Mouse (Mus musculus): Measurements from ENCODE around the gene Sspn.

Gene Sspn

GRCm38 (mm10) chr6:145931341-145931740 lies at the start of gene Sspn:
TSS of gene Sspn (plus strand) at chr6:145931641.
- no peak for DNase-seq

GRCm38 (mm10) chr6:145883010-145883409 lies 48.4 kb upstream of the Sspn start:
- DNase-seq = no peak

GRCm38 (mm10) chr6:145883668-145884067 lies 47.8 kb upstream of the Sspn start:
- no peak for DNase-seq

- no peak for DNase-seq
Measured at GRCm38 (mm10) chr6:145885069-145885468, 46.4 kb upstream of the Sspn start.

- DNase-seq = no peak
Measured at GRCm38 (mm10) chr6:145886277-145886676, 45.2 kb upstream of the Sspn start.

- DNase-seq = no peak
Measured at GRCm38 (mm10) chr6:145887719-145888118, 43.7 kb upstream of the Sspn start.

- no peak for DNase-seq
Measured at GRCm38 (mm10) chr6:145891951-145892350, 39.5 kb upstream of the Sspn start.

GRCm38 (mm10) chr6:145892381-145893265 lies 38.8 kb upstream of the Sspn start:
- DNase-seq = no peak

GRCm38 (mm10) chr6:145893366-145894021 lies 37.9 kb upstream of the Sspn start:
- no peak for DNase-seq

GRCm38 (mm10) chr6:145894669-145895342 lies 36.6 kb upstream of the Sspn start:
- DNase-seq = no peak

- DNase-seq = no peak
Measured at GRCm38 (mm10) chr6:145904169-145904568, 27.3 kb upstream of the Sspn start.

- no peak for DNase-seq
Measured at GRCm38 (mm10) chr6:145904616-145905015, 26.8 kb upstream of the Sspn start.

- DNase-seq = no peak
Measured at GRCm38 (mm10) chr6:145906096-145906890, 25.1 kb upstream of the Sspn start.

- DNase-seq = no peak
Measured at GRCm38 (mm10) chr6:145909943-145910342, 21.5 kb upstream of the Sspn start.

- DNase-seq = no peak
Measured at GRCm38 (mm10) chr6:145910469-145911426, 20.7 kb upstream of the Sspn start.

- DNase-seq = no peak
Measured at GRCm38 (mm10) chr6:145912232-145912631, 19.2 kb upstream of the Sspn start.

- no peak for DNase-seq
Measured at GRCm38 (mm10) chr6:145915435-145915834, 16.0 kb upstream of the Sspn start.

GRCm38 (mm10) chr6:145916401-145916800 lies 15.0 kb upstream of the Sspn start:
- no peak for DNase-seq

- no peak for DNase-seq
Measured at GRCm38 (mm10) chr6:145918236-145918635, 13.2 kb upstream of the Sspn start.

GRCm38 (mm10) chr6:145923594-145923993 lies 7.8 kb upstream of the Sspn start:
- no peak for DNase-seq

- peak; percentile 58 for DNase-seq
Measured at GRCm38 (mm10) chr6:145934001-145934696, 2.7 kb downstream of the Sspn start.

Data from right cerebral cortex, postnatal 14 days (tissue).